In genomic region chr4:134357461-134357771, GRCm38 (mm10) we compare ENCODE assay signal across 9 mouse cellular contexts. TPM values are rescaled to one million over a fixed set of nuclear protein-coding genes. Genes with fewer than 3 reads are reported as not detected.
DNase-seq lines count a peak whose midpoint lies in the region; ATAC-seq and TF ChIP-seq lines count a peak whose summit lies in the region.
"Had no signal": no experiment of that assay in that cellular context is flagged by ENCODE, and none has a peak within 500 bp of the region (broad histone marks: within the 10 kb centered on the region; RNA-seq: fewer than 3 reads in every experiment).

No protein-coding gene starts in this region.

- WGBS in lung, embryonic 14.5 days = 39% methylated on average over 17 of the region's 17 CpGs
- WGBS in forebrain, embryonic 16.5 days = 33% methylated on average over 17 of the region's 17 CpGs
- WGBS in liver, embryonic 12.5 days (ENCODE audit: insufficient replicate concordance) = 40% methylated on average over 17 of the region's 17 CpGs
- 19% methylated on average over 17 of the region's 17 CpGs for WGBS in small intestine, adult 2 months

- H3K9ac ChIP-seq in lung, embryonic 14.5 days = no peak overlapping the region
- H3K9ac ChIP-seq in forebrain, embryonic 16.5 days (replicated peaks; ENCODE audit: low read depth, low read length) = peak overlapping the region; percentile 46
- no peak overlapping the region for H3K9ac ChIP-seq in liver, embryonic 12.5 days
- H3K9ac ChIP-seq: limb, embryonic 15.5 days had no signal

- no peak overlapping the region for H3K4me3 ChIP-seq in lung, embryonic 14.5 days (ENCODE audit: low read depth, low read length)
- H3K4me3 ChIP-seq in forebrain, embryonic 16.5 days (replicated peaks; ENCODE audit: low read length) = peak overlapping the region; percentile 27
- no peak overlapping the region for H3K4me3 ChIP-seq in liver, embryonic 12.5 days
- peak overlapping the region; percentile 61 for H3K4me3 ChIP-seq in small intestine, adult 2 months (ENCODE audit: low read depth, low read length)
- H3K4me3 ChIP-seq: limb, embryonic 15.5 days had no signal

- peak overlapping the region; percentile 39 for H3K4me2 ChIP-seq in lung, embryonic 14.5 days
- H3K4me2 ChIP-seq in forebrain, embryonic 16.5 days (ENCODE audit: low read length) = peak overlapping the region; percentile 50
- H3K4me2 ChIP-seq in liver, embryonic 12.5 days = peak overlapping the region; percentile 45
- H3K4me2 ChIP-seq: limb, embryonic 15.5 days had no signal

- TF ChIP-seq POLR2A in small intestine, adult 2 months (IDR thresholded peaks at IDR 0.05; ENCODE audit: low read depth, low read length) = no peak

- no peak for TF ChIP-seq CTCF in lung, embryonic 14.5 days (IDR thresholded peaks at IDR 0.05; ENCODE audit: low read depth)
- TF ChIP-seq CTCF in small intestine, adult 2 months (IDR thresholded peaks at IDR 0.05; ENCODE audit: extremely low read depth, insufficient read length, insufficient replicate concordance, low read depth, low read length) = no peak

- H3K9me3 ChIP-seq in lung, embryonic 14.5 days (ENCODE audit: low read depth, low read length) = no peaks in the 10 kb centered on the region
- no peaks in the 10 kb centered on the region for H3K9me3 ChIP-seq in forebrain, embryonic 16.5 days (ENCODE audit: control insufficient read depth, low read length)
- no peaks in the 10 kb centered on the region for H3K9me3 ChIP-seq in liver, embryonic 12.5 days (replicated peaks)
- H3K9me3 ChIP-seq: limb, embryonic 15.5 days had no signal

- no peaks in the 10 kb centered on the region for H3K27me3 ChIP-seq in lung, embryonic 14.5 days (ENCODE audit: insufficient read depth, low read length)
- no peaks in the 10 kb centered on the region for H3K27me3 ChIP-seq in forebrain, embryonic 16.5 days (replicated peaks; ENCODE audit: control insufficient read depth, insufficient read depth, low read length)
- peaks cover 53% of the 10 kb centered on the region for H3K27me3 ChIP-seq in liver, embryonic 12.5 days (replicated peaks)
- no peaks in the 10 kb centered on the region for H3K27me3 ChIP-seq in small intestine, adult 2 months (ENCODE audit: control insufficient read depth, insufficient read depth, low read length)

- no peak for DNase-seq in lung, embryonic 14.5 days
- DNase-seq in lung, postnatal 14 days = no peak
- DNase-seq in c-Kit-positive CD71-positive TER-119-positive erythroid progenitor cells, embryonic 14.5 days (ENCODE audit: low spot score) = no peak
- DNase-seq in spleen, postnatal 14 days (ENCODE audit: low spot score in 2 of 2) = no peak

- no peak overlapping the region for H3K27ac ChIP-seq in lung, embryonic 14.5 days (ENCODE audit: low read depth)
- no peak overlapping the region for H3K27ac ChIP-seq in forebrain, embryonic 16.5 days (ENCODE audit: low read length)
- H3K27ac ChIP-seq in liver, embryonic 12.5 days = no peak overlapping the region
- peak overlapping the region; percentile 85 for H3K27ac ChIP-seq in small intestine, adult 2 months (ENCODE audit: insufficient read depth, low read depth, low read length)
- H3K27ac ChIP-seq: limb, embryonic 15.5 days had no signal

- no peaks in the 10 kb centered on the region for H3K4me1 ChIP-seq in lung, embryonic 14.5 days (ENCODE audit: insufficient read depth)
- H3K4me1 ChIP-seq in forebrain, embryonic 16.5 days (replicated peaks; ENCODE audit: control insufficient read depth, insufficient read depth, low read length) = peaks cover 5% of the 10 kb centered on the region; the same call in 1 of the 2 replicates
- H3K4me1 ChIP-seq in liver, embryonic 12.5 days = peaks cover 10% of the 10 kb centered on the region
- H3K4me1 ChIP-seq in small intestine, adult 2 months (ENCODE audit: control insufficient read depth, insufficient read depth, insufficient read length, low read length) = peaks cover 40% of the 10 kb centered on the region

- ATAC-seq in lung, embryonic 14.5 days (ENCODE audit: insufficient read depth) = 0 out of 2 replicates have a peak, but pooled peaks have one; percentile 11
- no peak for ATAC-seq in forebrain, embryonic 16.5 days
- no peak for ATAC-seq in liver, embryonic 12.5 days
- no peak for ATAC-seq in megakaryocyte, adult 5-6 weeks (ENCODE audit: poor library complexity, severe bottlenecking)

- no peaks in the 10 kb centered on the region for H3K36me3 ChIP-seq in lung, embryonic 14.5 days (ENCODE audit: insufficient read depth)
- H3K36me3 ChIP-seq in forebrain, embryonic 16.5 days (ENCODE audit: control insufficient read depth, insufficient read depth) = no peaks in the 10 kb centered on the region
- H3K36me3 ChIP-seq in liver, embryonic 12.5 days = no peaks in the 10 kb centered on the region
- H3K36me3 ChIP-seq in small intestine, adult 2 months (ENCODE audit: control insufficient read depth, insufficient read depth, low read length) = peaks cover 5% of the 10 kb centered on the region; the same call in 1 of the 2 replicates
- H3K36me3 ChIP-seq: limb, embryonic 15.5 days had no signal

RNA-seq across cellular contexts. Expression of gene Slc30a2, which starts 14.4 kb away (rescaled TPM):
- polyA plus RNA-seq in lung, embryonic 14.5 days (2014; fragmentation: Nextera tagmentation; extraction: Ambion mirVana) = 0.05 TPM in 1 of 2 replicates, not detected in the other
- polyA plus RNA-seq in forebrain, embryonic 16.5 days (2015; fragmentation: Nextera tagmentation; extraction: Ambion mirVana) = 0.15 and 0.17 TPM in 2 replicates
- polyA plus RNA-seq in liver, embryonic 12.5 days (2016; fragmentation: Nextera tagmentation; extraction: Ambion mirVana) = not detected in 2 replicates
- 25.8 and 57.1 TPM in 2 replicates for polyA plus RNA-seq in small intestine, adult 2 months (2012; rRNA removed)
- total RNA-seq in megakaryocyte, adult 5-6 weeks (2015) = 0.11 and 0.18 TPM in 2 replicates
- 0.22 TPM in 1 of 2 replicates, not detected in the other for total RNA-seq in megakaryocyte, adult 5-6 weeks (2017)

RNA-seq across cellular contexts. Expression of gene Extl1, which starts 26.2 kb away (rescaled TPM):
- polyA plus RNA-seq in lung, embryonic 14.5 days (2014; fragmentation: Nextera tagmentation; extraction: Ambion mirVana) = 2.9 and 3.7 TPM in 2 replicates
- polyA plus RNA-seq in forebrain, embryonic 16.5 days (2015; fragmentation: Nextera tagmentation; extraction: Ambion mirVana) = 0.45 and 0.56 TPM in 2 replicates
- polyA plus RNA-seq in liver, embryonic 12.5 days (2016; fragmentation: Nextera tagmentation; extraction: Ambion mirVana) = 0.25 and 0.36 TPM in 2 replicates
- 1.5 and 1.7 TPM in 2 replicates for polyA plus RNA-seq in small intestine, adult 2 months (2012; rRNA removed)
- total RNA-seq in megakaryocyte, adult 5-6 weeks (2015) = 0.04 TPM in 1 of 2 replicates, not detected in the other
- not detected in 2 replicates for total RNA-seq in megakaryocyte, adult 5-6 weeks (2017)

RNA-seq across cellular contexts. Expression of gene Pafah2, which starts 38.7 kb away (rescaled TPM):
- 10.5 and 12.2 TPM in 2 replicates for polyA plus RNA-seq in lung, embryonic 14.5 days (2014; fragmentation: Nextera tagmentation; extraction: Ambion mirVana)
- polyA plus RNA-seq in forebrain, embryonic 16.5 days (2015; fragmentation: Nextera tagmentation; extraction: Ambion mirVana) = 8.1 and 9.3 TPM in 2 replicates
- 4.7 and 5.2 TPM in 2 replicates for polyA plus RNA-seq in liver, embryonic 12.5 days (2016; fragmentation: Nextera tagmentation; extraction: Ambion mirVana)
- 12.9 and 20.5 TPM in 2 replicates for polyA plus RNA-seq in small intestine, adult 2 months (2012; rRNA removed)
- 4.6 and 5.9 TPM in 2 replicates for total RNA-seq in megakaryocyte, adult 5-6 weeks (2015)
- total RNA-seq in megakaryocyte, adult 5-6 weeks (2017) = 5.5 and 6.3 TPM in 2 replicates

RNA-seq across cellular contexts. Expression of gene Trim63, which starts 42.5 kb away (rescaled TPM):
- 0.28 TPM in 1 of 2 replicates, not detected in the other for polyA plus RNA-seq in lung, embryonic 14.5 days (2014; fragmentation: Nextera tagmentation; extraction: Ambion mirVana)
- 0.15 and 0.26 TPM in 2 replicates for polyA plus RNA-seq in forebrain, embryonic 16.5 days (2015; fragmentation: Nextera tagmentation; extraction: Ambion mirVana)
- 0.20 and 0.23 TPM in 2 replicates for polyA plus RNA-seq in liver, embryonic 12.5 days (2016; fragmentation: Nextera tagmentation; extraction: Ambion mirVana)
- polyA plus RNA-seq in small intestine, adult 2 months (2012; rRNA removed) = 0.46 TPM in 1 of 2 replicates, not detected in the other
- not detected in 2 replicates for total RNA-seq in megakaryocyte, adult 5-6 weeks (2015)
- total RNA-seq in megakaryocyte, adult 5-6 weeks (2017) = not detected in 2 replicates

Comparison
In these comparisons a context has a peak if more than half of its experiments do, and no peak if none do; other contexts are left out.
1. H3K4me3 ChIP-seq: peak in forebrain, embryonic 16.5 days (single experiment) and small intestine, adult 2 months (single experiment); none in lung, embryonic 14.5 days (single experiment) and liver, embryonic 12.5 days (single experiment).
2. RNA of gene Slc30a2, which starts 14.4 kb away (polyA plus RNA-seq): 25.8 to 57.1 TPM in small intestine, adult 2 months; 0.15 to 0.17 TPM in forebrain, embryonic 16.5 days, 0.05 TPM in lung, embryonic 14.5 days and not detected in liver, embryonic 12.5 days; every median in the first group is over 10 times any median in the second.
3. Peak in every context shown above with its lines, with median percentiles within 50 percentile points of each other: H3K4me2 ChIP-seq.